8 mouse cellular contexts compared by ENCODE assay signal in the genomic region with DNA sequence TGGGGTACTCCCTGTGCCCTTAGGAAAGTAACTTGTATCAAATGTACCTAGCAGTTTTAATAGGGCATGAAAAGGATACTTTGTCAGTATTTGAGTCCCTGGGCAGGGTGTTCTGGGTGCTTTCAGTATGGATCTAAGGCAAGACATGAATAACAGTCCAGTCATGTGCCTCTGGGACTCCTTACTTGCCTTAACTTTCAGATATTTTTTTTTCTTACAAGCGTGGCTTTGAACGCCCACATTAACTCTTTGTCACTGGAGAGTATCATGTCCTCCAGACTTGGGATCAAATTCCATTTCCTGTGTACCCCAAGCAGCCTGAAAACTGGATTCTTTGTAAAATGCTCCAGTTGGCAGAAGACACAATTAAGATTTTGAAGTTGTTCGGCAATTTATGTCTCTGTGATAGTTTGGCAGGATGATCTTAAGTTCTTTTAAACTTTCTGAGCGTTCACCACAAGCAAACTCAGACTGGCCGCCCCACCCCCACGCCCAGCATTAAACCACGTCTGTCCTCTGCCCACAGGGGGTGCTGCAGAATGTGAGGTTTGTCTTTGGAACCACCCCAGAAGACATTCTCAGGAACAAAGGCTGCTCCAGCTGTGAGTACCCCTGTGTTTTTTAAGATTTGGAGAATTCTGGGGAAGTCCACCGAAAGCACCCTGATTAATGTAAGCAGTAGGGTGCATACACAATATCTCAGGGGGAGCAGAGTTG. TPM values are rescaled to one million over a fixed set of nuclear protein-coding genes. Genes with fewer than 3 reads are reported as not detected.
A peak's percentile ranks its signal among the peaks of the same experiment; 100 is the strongest.
DNase-seq lines count a peak whose midpoint lies in the region; ATAC-seq and TF ChIP-seq lines count a peak whose summit lies in the region.

No protein-coding gene starts in this region.

- no peak for TF ChIP-seq EP300 in heart, postnatal 0 days (IDR thresholded peaks at IDR 0.05; ENCODE audit: low read depth)

- H3K36me3 ChIP-seq in heart, postnatal 0 days (replicated peaks; ENCODE audit: control insufficient read depth, insufficient read depth, low read length), result peaks cover 6% of the 10 kb centered on the region
- peaks cover 22% of the 10 kb centered on the region for H3K36me3 ChIP-seq in limb, embryonic 10.5 days
- H3K36me3 ChIP-seq in neural tube, embryonic 15.5 days, result 0 out of 2 replicates have a peak, but pooled peaks cover 3% of the 10 kb centered on the region

- no peak overlapping the region for H3K27ac ChIP-seq in heart, postnatal 0 days (ENCODE audit: low read depth)
- peak overlapping the region; percentile 25; the same call in 1 of the 2 replicates for H3K27ac ChIP-seq in limb, embryonic 10.5 days
- no peak overlapping the region for H3K27ac ChIP-seq in neural tube, embryonic 15.5 days (replicated peaks)

- TF ChIP-seq CTCF in heart, postnatal 0 days (IDR thresholded peaks at IDR 0.05; ENCODE audit: low read depth), result peak; percentile 34

- H3K27me3 ChIP-seq in heart, postnatal 0 days (ENCODE audit: control insufficient read depth, insufficient read depth, low read length), result 0 out of 2 replicates have a peak, but pooled peaks cover 14% of the 10 kb centered on the region
- peaks cover 28% of the 10 kb centered on the region for H3K27me3 ChIP-seq in limb, embryonic 10.5 days (ENCODE audit: low read depth, poor library complexity, severe bottlenecking)
- H3K27me3 ChIP-seq in neural tube, embryonic 15.5 days (replicated peaks), result peaks cover 10% of the 10 kb centered on the region

- H3K4me3 ChIP-seq in heart, postnatal 0 days (ENCODE audit: low read depth, low read length), result peak overlapping the region; percentile 62
- H3K4me3 ChIP-seq in limb, embryonic 10.5 days, result peak overlapping the region; percentile 64; the same call in 1 of the 2 replicates
- H3K4me3 ChIP-seq in neural tube, embryonic 15.5 days (replicated peaks), result peak overlapping the region; percentile 12; the same call in 1 of the 2 replicates

- no peak overlapping the region for H3K9ac ChIP-seq in heart, postnatal 0 days (replicated peaks; ENCODE audit: low read depth, low read length)
- no peak overlapping the region for H3K9ac ChIP-seq in neural tube, embryonic 15.5 days (replicated peaks)

- ATAC-seq in heart, postnatal 0 days (ENCODE audit: insufficient read depth, low read depth), result no peak
- ATAC-seq in neural tube, embryonic 15.5 days (ENCODE audit: low FRiP score), result no peak
- ATAC-seq in activated CD4-positive, CD25-positive, alpha-beta regulatory T cell, adult 4 months, result no peak

- peak overlapping the region; percentile 93 for H3K4me2 ChIP-seq in heart, postnatal 0 days (ENCODE audit: low read depth, low read length)
- peak overlapping the region; percentile 97 for H3K4me2 ChIP-seq in neural tube, embryonic 15.5 days

- no peaks in the 10 kb centered on the region for H3K9me3 ChIP-seq in heart, postnatal 0 days (replicated peaks; ENCODE audit: control insufficient read depth, low read length)
- no peaks in the 10 kb centered on the region for H3K9me3 ChIP-seq in limb, embryonic 10.5 days (replicated peaks)
- no peaks in the 10 kb centered on the region for H3K9me3 ChIP-seq in neural tube, embryonic 15.5 days (replicated peaks)

- peak; percentile 27 for DNase-seq in gastrocnemius, postnatal 14 days
- no peak for DNase-seq in gastrocnemius, postnatal 25 days
- DNase-seq in R1 (ENCODE audit: low read depth, low spot score), result peak; percentile 27
- no peak for DNase-seq in heart, postnatal 0 days (ENCODE audit: low spot score)
- DNase-seq in limb, embryonic 10.5 days (ENCODE audit: low spot score), result no peak
- no peak for DNase-seq in layer of hippocampus, postnatal 25 days (ENCODE audit: extremely low spot score in 1 of 2, low spot score in 1 of 2)

- intact Hi-C loops in gastrocnemius, postnatal 14 days (cut with DNase I; ENCODE audit: low total_unique reads), result loop anchor here (5.0 kb wide), 2 partner anchors 332 to 572 kb away; no protein-coding TSS in a partner anchor

- peaks cover 5% of the 10 kb centered on the region for H3K4me1 ChIP-seq in heart, postnatal 0 days (ENCODE audit: control insufficient read depth, insufficient read depth)
- H3K4me1 ChIP-seq in limb, embryonic 10.5 days, result peaks cover 68% of the 10 kb centered on the region
- H3K4me1 ChIP-seq in neural tube, embryonic 15.5 days, result peaks cover 46% of the 10 kb centered on the region

- 55% methylated on average over 8 of the region's 8 CpGs for WGBS in heart, postnatal 0 days
- 57% methylated on average over 8 of the region's 8 CpGs for WGBS in limb, embryonic 10.5 days
- WGBS in neural tube, embryonic 15.5 days, result 60% methylated on average over 8 of the region's 8 CpGs

RNA-seq across cellular contexts. Expression of gene Thbs1, which starts 2.3 kb away (rescaled TPM):
- 10 to 100 TPM; 21.7 to 23.0 TPM for total RNA-seq in gastrocnemius, postnatal 14 days (2021)
- 10 to 100 TPM in 1 of 2 experiments, 1 to 10 TPM in 1; 6.4 to 11.3 TPM for total RNA-seq in gastrocnemius, postnatal 25 days (2021)
- total RNA-seq in heart, postnatal 0 days (2014; rRNA removed; ENCODE audit: low replicate concordance), result 62.6 and 68.1 TPM in 2 replicates
- polyA plus RNA-seq in heart, postnatal 0 days (2015; fragmentation: Nextera tagmentation; extraction: Ambion mirVana), result 8.0 and 9.5 TPM in 2 replicates
- 13.2 and 22.8 TPM in 2 replicates for polyA plus RNA-seq in limb, embryonic 10.5 days (2016; fragmentation: Nextera tagmentation; extraction: Ambion mirVana)
- polyA plus RNA-seq in neural tube, embryonic 15.5 days (2015; fragmentation: Nextera tagmentation; extraction: Ambion mirVana), result 8.6 and 10.6 TPM in 2 replicates
- not detected for polyA plus RNA-seq in activated CD4-positive, CD25-positive, alpha-beta regulatory T cell, adult 4 months (2017; shearing (Covaris generic))
- 1 to 10 TPM; 2.2 to 2.7 TPM for total RNA-seq in layer of hippocampus, postnatal 25 days (2021)

Comparison
In these comparisons a context has a peak if more than half of its experiments do, and no peak if none do; other contexts are left out.
1. DNase-seq: peak in gastrocnemius, postnatal 14 days (single experiment) and R1 (single experiment); none in gastrocnemius, postnatal 25 days (single experiment), heart, postnatal 0 days (single experiment), limb, embryonic 10.5 days (single experiment) and layer of hippocampus, postnatal 25 days (0 of 2).
2. H3K4me3 ChIP-seq: peak in every context shown above with its lines; median percentile 64 in limb, embryonic 10.5 days; 62 in heart, postnatal 0 days; 12 in neural tube, embryonic 15.5 days.